Mouse (Mus musculus): ENCODE data around the gene Calhm1. TPM values are rescaled to one million over a fixed set of nuclear protein-coding genes. Genes with fewer than 3 reads are reported as not detected.

Calhm1 gene
- polyA plus RNA-seq, 1 experiment from 2014 or later, result not detected

DNA sequence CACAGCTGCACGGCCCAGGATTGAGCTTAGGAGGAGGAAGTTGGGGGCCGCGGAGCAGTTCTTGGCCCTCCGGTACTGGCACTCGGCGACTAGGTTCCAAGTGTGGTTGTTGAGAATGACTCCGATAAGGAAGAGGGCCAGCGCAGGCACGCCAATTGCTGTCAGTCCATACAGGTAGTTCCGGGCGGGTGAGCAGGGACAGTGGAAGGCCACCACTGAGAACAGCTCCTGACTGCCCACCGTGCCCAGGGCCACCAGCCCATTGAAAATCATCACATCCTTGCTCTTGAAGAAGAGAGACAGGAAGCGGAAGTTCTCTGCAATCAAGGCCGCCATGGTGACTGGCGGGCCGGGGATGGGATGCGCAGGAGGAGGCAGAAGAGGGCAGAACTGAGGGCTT lies 8.5 kb downstream of the Calhm1 start:
- Histone ChIP-seq H3K4me3 (replicated peaks; ENCODE audit: low read depth, low read length) (no peak overlapping the region), H3K27ac (no peak overlapping the region), H3K36me3 (ENCODE audit: insufficient read depth, low read length) (peaks cover 14% of the 10 kb centered on the region; the same call in 1 of the 2 replicates), H3K9ac (ENCODE audit: low read depth, low read length) (no peak overlapping the region), H3K27me3 (ENCODE audit: insufficient read depth, low read length) (no peaks in the 10 kb centered on the region), H3K9me3 (replicated peaks; ENCODE audit: low read length) (no peaks in the 10 kb centered on the region), H3K4me2 (ENCODE audit: low read length) (no peak overlapping the region), H3K4me1 (replicated peaks; ENCODE audit: insufficient read depth, low read length) (peaks cover 9% of the 10 kb centered on the region; the same call in 1 of the 2 replicates)
- DNase-seq (ENCODE audit: low spot score), result no peak
- WGBS, result 92% methylated on average over 17 of the region's 17 CpGs
- no peak for ATAC-seq (replicated peaks; ENCODE audit: low FRiP score, low read depth)
- TF ChIP-seq CTCF (IDR thresholded peaks at IDR 0.05; ENCODE audit: low read depth), result no peak

DNA sequence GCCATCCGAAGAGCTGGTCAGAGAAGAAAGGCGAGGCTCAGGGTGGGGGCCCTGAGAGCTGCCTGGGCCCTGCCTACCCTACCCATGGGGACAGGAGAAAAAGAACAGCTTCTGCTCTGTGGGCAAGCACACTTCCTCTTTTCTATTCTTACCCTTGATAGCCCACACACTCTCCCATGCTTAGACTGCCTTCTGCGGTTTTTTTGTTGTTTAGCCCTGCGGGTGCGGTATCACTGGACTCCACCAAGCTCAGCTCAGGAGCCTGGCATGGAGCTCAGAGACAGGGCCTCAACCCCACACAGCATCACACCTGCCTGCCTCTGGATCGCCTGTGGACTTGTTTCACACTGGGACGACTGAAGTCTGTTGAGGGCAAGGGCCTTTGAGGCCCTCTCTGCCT lies 10.9 kb downstream of the Calhm1 start:
- Histone ChIP-seq H3K4me2 (ENCODE audit: low read length) (no peak overlapping the region), H3K36me3 (ENCODE audit: insufficient read depth, low read length) (peaks cover 34% of the 10 kb centered on the region), H3K4me3 (replicated peaks; ENCODE audit: low read depth, low read length) (no peak overlapping the region), H3K4me1 (replicated peaks; ENCODE audit: insufficient read depth, low read length) (peaks cover 9% of the 10 kb centered on the region; the same call in 1 of the 2 replicates), H3K27me3 (ENCODE audit: insufficient read depth, low read length) (no peaks in the 10 kb centered on the region), H3K9ac (ENCODE audit: low read depth, low read length) (no peak overlapping the region), H3K27ac (no peak overlapping the region), H3K9me3 (replicated peaks; ENCODE audit: low read length) (no peaks in the 10 kb centered on the region)
- DNase-seq (ENCODE audit: low spot score), result no peak
- 88% methylated on average over 7 of the region's 7 CpGs for WGBS
- no peak for TF ChIP-seq CTCF (IDR thresholded peaks at IDR 0.05; ENCODE audit: low read depth)
- ATAC-seq (replicated peaks; ENCODE audit: low FRiP score, low read depth), result no peak

DNA sequence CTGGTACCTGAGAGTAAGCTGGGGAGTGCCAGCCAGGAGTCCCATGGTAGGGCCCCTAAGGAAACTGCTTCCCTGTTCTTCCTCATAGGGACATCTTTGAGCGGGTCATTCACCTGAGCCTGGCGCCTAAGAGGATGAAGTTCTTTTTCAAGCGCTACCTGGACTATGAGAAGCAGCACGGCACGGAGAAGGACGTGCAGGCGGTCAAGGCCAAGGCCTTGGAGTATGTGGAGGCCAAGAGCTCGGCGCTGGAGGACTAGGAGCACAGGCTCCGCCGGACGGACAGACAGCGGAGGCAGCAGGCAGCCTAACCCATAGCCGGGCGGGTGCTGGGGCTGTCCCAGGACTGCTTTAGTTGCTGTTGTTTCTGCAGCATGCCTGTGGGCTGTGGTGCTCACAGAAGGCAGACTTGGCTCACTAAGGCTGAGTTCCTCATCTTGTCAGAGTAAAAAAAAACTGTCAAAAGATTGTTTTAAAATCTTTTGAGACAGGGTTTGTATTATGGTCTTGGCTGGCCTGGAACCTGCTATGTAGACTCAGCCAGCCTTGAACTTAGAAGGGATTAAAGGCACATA lies 13.4 kb downstream of the Calhm1 start:
- no peaks in the 10 kb centered on the region for H3K9me3 ChIP-seq (replicated peaks; ENCODE audit: low read length)
- no peaks in the 10 kb centered on the region for H3K4me1 ChIP-seq (replicated peaks; ENCODE audit: insufficient read depth, low read length)
- H3K27ac ChIP-seq, result no peak overlapping the region
- H3K4me3 ChIP-seq (replicated peaks; ENCODE audit: low read depth, low read length), result no peak overlapping the region
- ATAC-seq (replicated peaks; ENCODE audit: low FRiP score, low read depth) (no peak), DNase-seq (ENCODE audit: low spot score) (no peak)
- H3K36me3 ChIP-seq (ENCODE audit: insufficient read depth, low read length), result peaks cover 57% of the 10 kb centered on the region
- no peak overlapping the region for H3K9ac ChIP-seq (ENCODE audit: low read depth, low read length)
- 92% methylated on average over 15 of the region's 15 CpGs for WGBS
- no peak for TF ChIP-seq CTCF (IDR thresholded peaks at IDR 0.05; ENCODE audit: low read depth)
- H3K27me3 ChIP-seq (ENCODE audit: insufficient read depth, low read length), result no peaks in the 10 kb centered on the region
- no peak overlapping the region for H3K4me2 ChIP-seq (ENCODE audit: low read length)

DNA sequence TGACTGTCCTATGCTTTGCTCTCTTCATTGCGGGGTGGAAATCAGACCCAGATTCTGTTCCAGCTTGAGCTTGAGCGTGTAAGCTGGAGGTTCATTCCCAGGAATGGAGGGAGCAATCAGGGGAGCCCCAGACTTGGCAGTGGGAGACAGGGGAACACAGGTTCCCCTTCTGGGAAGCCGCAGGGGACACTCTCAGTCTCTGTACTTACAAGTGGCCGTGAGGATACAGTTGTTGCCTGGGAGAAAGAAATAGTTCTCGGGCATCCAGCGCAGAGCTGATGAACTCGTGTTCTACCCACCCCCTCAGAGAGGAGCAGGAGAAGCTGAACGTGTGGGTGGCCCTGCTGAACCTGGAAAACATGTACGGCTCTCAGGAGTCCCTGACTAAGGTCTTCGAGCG lies 15.2 kb downstream of the Calhm1 start:
- no peak for TF ChIP-seq CTCF (IDR thresholded peaks at IDR 0.05; ENCODE audit: low read depth)
- Histone ChIP-seq H3K27me3 (ENCODE audit: insufficient read depth, low read length) (no peaks in the 10 kb centered on the region), H3K27ac (no peak overlapping the region), H3K9ac (ENCODE audit: low read depth, low read length) (no peak overlapping the region), H3K4me1 (replicated peaks; ENCODE audit: insufficient read depth, low read length) (no peaks in the 10 kb centered on the region), H3K4me3 (replicated peaks; ENCODE audit: low read depth, low read length) (no peak overlapping the region), H3K36me3 (ENCODE audit: insufficient read depth, low read length) (peaks cover 69% of the 10 kb centered on the region), H3K9me3 (replicated peaks; ENCODE audit: low read length) (no peaks in the 10 kb centered on the region), H3K4me2 (ENCODE audit: low read length) (no peak overlapping the region)
- 89% methylated on average over 11 of the region's 11 CpGs for WGBS
- DNase-seq (ENCODE audit: low spot score), result no peak
- no peak for ATAC-seq (replicated peaks; ENCODE audit: low FRiP score, low read depth)

DNA sequence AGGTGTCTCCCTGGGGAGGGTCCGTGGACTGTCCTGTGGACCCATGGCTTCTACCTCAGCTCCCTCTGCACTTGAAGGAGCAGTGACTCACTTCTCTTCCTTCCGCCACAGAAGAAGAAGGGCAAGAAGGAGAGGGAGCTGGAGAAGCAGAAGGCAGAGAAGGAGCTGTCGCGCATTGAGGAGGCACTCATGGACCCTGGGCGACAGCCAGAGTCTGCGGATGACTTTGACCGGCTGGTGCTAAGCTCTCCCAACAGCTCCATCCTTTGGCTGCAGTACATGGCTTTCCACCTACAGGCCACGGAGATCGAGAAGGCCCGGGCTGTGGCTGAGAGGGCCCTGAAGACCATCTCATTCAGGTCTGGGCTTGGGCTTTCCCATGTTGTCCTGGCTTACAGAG lies 15.9 kb downstream of the Calhm1 start:
- no peak for TF ChIP-seq CTCF (IDR thresholded peaks at IDR 0.05; ENCODE audit: low read depth)
- ATAC-seq (replicated peaks; ENCODE audit: low FRiP score, low read depth), result no peak
- Histone ChIP-seq H3K4me1 (replicated peaks; ENCODE audit: insufficient read depth, low read length) (no peaks in the 10 kb centered on the region), H3K4me2 (ENCODE audit: low read length) (no peak overlapping the region), H3K9me3 (replicated peaks; ENCODE audit: low read length) (no peaks in the 10 kb centered on the region), H3K27ac (no peak overlapping the region), H3K36me3 (ENCODE audit: insufficient read depth, low read length) (peaks cover 69% of the 10 kb centered on the region), H3K4me3 (replicated peaks; ENCODE audit: low read depth, low read length) (no peak overlapping the region), H3K27me3 (ENCODE audit: insufficient read depth, low read length) (no peaks in the 10 kb centered on the region), H3K9ac (ENCODE audit: low read depth, low read length) (no peak overlapping the region)
- WGBS, result 96% methylated on average over 10 of the region's 10 CpGs
- DNase-seq (ENCODE audit: low spot score), result no peak

DNA sequence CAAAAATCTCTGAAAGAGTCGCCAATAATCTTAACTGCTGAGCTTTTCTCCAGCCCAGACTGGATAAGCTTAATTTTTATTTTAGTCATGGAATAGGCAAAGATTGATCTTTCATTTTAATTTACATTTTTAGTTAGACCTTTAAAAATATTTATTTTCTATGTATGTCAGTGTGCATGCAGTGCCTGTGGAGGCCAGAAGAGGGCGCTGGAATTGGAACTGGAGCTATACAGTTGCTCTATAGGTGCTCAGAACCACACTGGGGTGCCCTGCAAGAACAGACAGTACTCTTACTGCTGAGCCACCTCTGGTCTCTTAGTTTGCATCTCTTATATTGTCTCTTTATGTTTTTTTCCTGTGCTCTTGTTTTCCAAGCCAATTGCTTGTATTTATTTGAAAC lies 21.3 kb downstream of the Calhm1 start:
- no peak overlapping the region for H3K9ac ChIP-seq (ENCODE audit: low read depth, low read length)
- H3K4me3 ChIP-seq (replicated peaks; ENCODE audit: low read depth, low read length), result no peak overlapping the region
- H3K36me3 ChIP-seq (ENCODE audit: insufficient read depth, low read length), result peaks cover 50% of the 10 kb centered on the region
- no peaks in the 10 kb centered on the region for H3K4me1 ChIP-seq (replicated peaks; ENCODE audit: insufficient read depth, low read length)
- peak; percentile 55 for DNase-seq (ENCODE audit: low spot score)
- WGBS, result 24% methylated on average over 2 of the region's 2 CpGs
- no peak for ATAC-seq (replicated peaks; ENCODE audit: low FRiP score, low read depth)
- no peaks in the 10 kb centered on the region for H3K9me3 ChIP-seq (replicated peaks; ENCODE audit: low read length)
- H3K27me3 ChIP-seq (ENCODE audit: insufficient read depth, low read length), result no peaks in the 10 kb centered on the region
- no peak overlapping the region for H3K27ac ChIP-seq
- no peak overlapping the region for H3K4me2 ChIP-seq (ENCODE audit: low read length)
- peak; percentile 85 for TF ChIP-seq CTCF (IDR thresholded peaks at IDR 0.05; ENCODE audit: low read depth)

DNA sequence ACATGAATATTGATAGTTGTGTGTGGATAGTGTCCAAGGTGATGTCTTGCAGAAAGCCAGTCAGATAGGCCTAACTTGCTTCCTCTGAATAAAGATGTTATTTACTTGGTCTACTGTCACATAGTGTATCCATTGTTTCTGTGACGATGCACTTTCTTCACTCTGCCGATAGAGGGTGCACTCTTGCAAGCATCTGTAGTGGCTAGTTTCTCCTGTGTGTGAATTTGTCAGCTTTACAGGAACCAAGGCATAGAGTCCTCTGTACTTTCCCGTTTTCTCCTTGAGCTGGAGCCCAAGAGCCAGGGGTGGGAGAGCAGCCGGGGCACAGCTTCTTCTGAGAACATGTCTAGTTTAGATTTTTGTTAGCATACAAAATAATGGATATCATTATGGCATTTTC lies 23.0 kb downstream of the Calhm1 start:
- ATAC-seq (replicated peaks; ENCODE audit: low FRiP score, low read depth) (no peak), DNase-seq (ENCODE audit: low spot score) (peak; percentile 81)
- Histone ChIP-seq H3K9ac (ENCODE audit: low read depth, low read length) (no peak overlapping the region), H3K9me3 (replicated peaks; ENCODE audit: low read length) (no peaks in the 10 kb centered on the region), H3K4me2 (ENCODE audit: low read length) (no peak overlapping the region), H3K27ac (no peak overlapping the region), H3K4me3 (replicated peaks; ENCODE audit: low read depth, low read length) (no peak overlapping the region), H3K4me1 (replicated peaks; ENCODE audit: insufficient read depth, low read length) (no peaks in the 10 kb centered on the region), H3K27me3 (ENCODE audit: insufficient read depth, low read length) (no peaks in the 10 kb centered on the region), H3K36me3 (ENCODE audit: insufficient read depth, low read length) (peaks cover 50% of the 10 kb centered on the region)
- WGBS, result 40% methylated on average over 4 of the region's 4 CpGs
- TF ChIP-seq CTCF (IDR thresholded peaks at IDR 0.05; ENCODE audit: low read depth), result peak; percentile 91

Measured in kidney, postnatal 0 days (tissue).